Mouse (Mus musculus) lung, adult 2 months (tissue): ENCODE data around the gene Pax6. TPM values are rescaled to one million over a fixed set of nuclear protein-coding genes. Genes with fewer than 3 reads are reported as not detected.

Experiments
- DNase-seq: peaks from one replicate; pipeline ENCODE4 v3.0.0; 2022
- H3K4me1 ChIP-seq: fragments of 200-500 bp; 2 replicates; pipeline ENCODE4 v1.6.1; 2011; ENCODE audit warnings: low read length; ENCODE audit not compliant: control insufficient read depth, insufficient read depth
- H3K4me3 ChIP-seq: fragments of 200-500 bp; replicated peaks from 2 replicates; pipeline ENCODE3; 2011; ENCODE audit warnings: low read depth, mild to moderate bottlenecking, control low read depth, low read length; ENCODE audit errors: extremely low read depth
- CTCF ChIP-seq: fragments of 200-500 bp; IDR thresholded peaks from 2 replicates; pipeline ENCODE4 v1.5.1; 2011; ENCODE audit warnings: mild to moderate bottlenecking, low read length, control low read depth; ENCODE audit not compliant: insufficient read depth
- POLR2A ChIP-seq: fragments of 200-500 bp; IDR thresholded peaks from 2 replicates; pipeline ENCODE4 v1.6.1; 2011; ENCODE audit warnings: low read depth, mild to moderate bottlenecking, control low read depth, low read length, borderline replicate concordance; ENCODE audit errors: extremely low read depth
- WGBS: fragments of 180-500 bp; shearing (Covaris S2); methylation state at CpG from one replicate; pipeline ENCODE4 v1.1.7; 2018; 5-methylcytosine and 5-hydroxymethylcytosine counted together
- polyA plus RNA-seq: library from polyadenylated mRNA; depleted of rRNA; stranded (reverse); fragments of >200 nt; gene quantifications from 2 replicates; pipeline ENCODE4 v1.2.3, GENCODE M21; 2012

The Pax6 gene
- polyA plus RNA-seq, 1 experiment, result not detected

GRCm38 (mm10) chr2:105676909-105677433 lies 8.3 kb downstream of the Pax6 start:
- WGBS, result 5% methylated on average over 11 of the region's 11 CpGs
- no peak for TF ChIP-seq CTCF
- no peak for TF ChIP-seq POLR2A
- peaks cover 13% of the 10 kb centered on the region for H3K4me1 ChIP-seq
- no peak overlapping the region for H3K4me3 ChIP-seq
- DNase-seq, result no peak

- Histone ChIP-seq H3K4me1 (peaks cover 13% of the 10 kb centered on the region), H3K4me3 (no peak overlapping the region)
- DNase-seq, result no peak
- TF ChIP-seq POLR2A, result no peak
- no peak for TF ChIP-seq CTCF
- 7% methylated on average over 11 of the region's 11 CpGs for WGBS
These were observed 8.9 kb downstream of the Pax6 start for GRCm38 (mm10) chr2:105677434-105678105.

GRCm38 (mm10) chr2:105678306-105678705 lies 9.6 kb downstream of the Pax6 start:
- H3K4me1 ChIP-seq, result peaks cover 13% of the 10 kb centered on the region
- TF ChIP-seq CTCF (no peak), POLR2A (no peak)
- 9% methylated on average over 4 of the region's 4 CpGs for WGBS
- no peak for DNase-seq
- no peak overlapping the region for H3K4me3 ChIP-seq

GRCm38 (mm10) chr2:105678880-105679321 lies 10.2 kb downstream of the Pax6 start:
- no peak overlapping the region for H3K4me3 ChIP-seq
- no peak for DNase-seq
- TF ChIP-seq POLR2A (no peak), CTCF (no peak)
- WGBS, result 9% methylated on average over 7 of the region's 7 CpGs
- peaks cover 9% of the 10 kb centered on the region for H3K4me1 ChIP-seq

- TF ChIP-seq CTCF (no peak), POLR2A (no peak)
- H3K4me1 ChIP-seq, result peaks cover 9% of the 10 kb centered on the region
- DNase-seq, result no peak
- WGBS, result 11% methylated on average over 2 of the region's 2 CpGs
- no peak overlapping the region for H3K4me3 ChIP-seq
These were observed 10.6 kb downstream of the Pax6 start for GRCm38 (mm10) chr2:105679331-105679730.

GRCm38 (mm10) chr2:105680146-105680998 lies 11.7 kb downstream of the Pax6 start:
- 4% methylated on average over 24 of the region's 24 CpGs for WGBS
- no peak for DNase-seq

GRCm38 (mm10) chr2:105680999-105681710 lies 12.5 kb downstream of the Pax6 start:
- H3K4me1 ChIP-seq, result peaks cover 4% of the 10 kb centered on the region; the same call in 1 of the 2 replicates
- H3K4me3 ChIP-seq, result no peak overlapping the region
- no peak for DNase-seq
- WGBS, result 11% methylated on average over 30 of the region's 30 CpGs
- TF ChIP-seq POLR2A, result no peak
- TF ChIP-seq CTCF, result no peak

More at GRCm38 (mm10) chr2:105680146-105680998, 11.7 kb downstream of the Pax6 start:
- Histone ChIP-seq H3K4me1 (peaks cover 7% of the 10 kb centered on the region; the same call in 1 of the 2 replicates), H3K4me3 (no peak overlapping the region)
- TF ChIP-seq CTCF (no peak), POLR2A (no peak)

- no peak for DNase-seq
- no peaks in the 10 kb centered on the region for H3K4me1 ChIP-seq
- 3% methylated on average over 23 of the region's 23 CpGs for WGBS
- no peak overlapping the region for H3K4me3 ChIP-seq
- no peak for TF ChIP-seq CTCF
- TF ChIP-seq POLR2A, result no peak
These were observed 13.4 kb downstream of the Pax6 start for GRCm38 (mm10) chr2:105682011-105682501.
